Mouse (Mus musculus): ENCODE results near the gene Nlrp9c.
"Not testable (repeated sequence)": the region's sequence is repeated elsewhere in the genome, so short reads cannot be mapped to it uniquely, and the experiment has no call there.

Nlrp9c gene

DNA sequence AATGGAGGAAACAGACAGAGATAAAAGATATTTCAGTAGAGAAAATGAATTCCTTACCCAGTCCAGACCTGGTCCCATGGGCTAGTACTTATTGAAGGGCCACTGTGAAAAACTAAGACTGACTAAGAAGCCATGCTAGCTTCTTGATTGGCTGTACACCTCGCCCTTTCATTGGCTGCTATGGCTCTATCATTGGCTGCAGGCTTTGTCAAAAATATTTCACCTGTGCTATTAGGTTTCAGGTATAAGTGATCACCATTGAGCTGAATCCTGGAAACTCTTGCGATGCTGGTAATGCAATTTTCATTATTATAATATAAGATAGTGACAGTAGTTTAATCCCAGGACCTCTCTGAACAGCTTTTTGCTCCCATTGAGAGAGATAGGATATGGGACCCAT lies at the start of gene Nlrp9c:
Gene Nlrp9c, minus strand, starts transcription at position 101 of the 400 bp plus-strand sequence.
- not testable (repeated sequence) for TF ChIP-seq GATA4 (IDR thresholded peaks at IDR 0.05; ENCODE audit: insufficient replicate concordance, low read length)

DNA sequence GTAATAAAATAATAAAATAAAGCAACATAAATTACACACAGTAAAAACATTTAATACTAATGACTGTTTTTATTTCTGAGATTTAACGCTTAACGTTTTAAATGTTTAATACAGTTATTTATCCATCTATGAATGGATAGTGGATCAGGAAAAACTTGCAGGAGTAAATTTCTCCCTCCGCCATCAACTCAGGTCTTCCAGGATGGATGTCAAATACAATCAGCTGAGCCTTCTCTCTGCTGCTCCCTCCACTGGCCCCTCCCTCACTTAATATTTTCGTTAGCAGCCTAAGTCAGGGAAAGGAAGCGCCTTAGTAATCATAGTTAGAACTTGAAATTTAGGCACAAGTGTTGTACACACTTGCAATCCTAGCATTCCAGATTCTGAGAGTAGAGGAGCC lies 31.3 kb upstream of the Nlrp9c start, which contains the start of gene Nlrp4a:
Gene Nlrp4a, plus strand, starts transcription at position 301 of the 400 bp plus-strand sequence.
- no peak for TF ChIP-seq GATA4 (IDR thresholded peaks at IDR 0.05; ENCODE audit: insufficient replicate concordance, low read length)

DNA sequence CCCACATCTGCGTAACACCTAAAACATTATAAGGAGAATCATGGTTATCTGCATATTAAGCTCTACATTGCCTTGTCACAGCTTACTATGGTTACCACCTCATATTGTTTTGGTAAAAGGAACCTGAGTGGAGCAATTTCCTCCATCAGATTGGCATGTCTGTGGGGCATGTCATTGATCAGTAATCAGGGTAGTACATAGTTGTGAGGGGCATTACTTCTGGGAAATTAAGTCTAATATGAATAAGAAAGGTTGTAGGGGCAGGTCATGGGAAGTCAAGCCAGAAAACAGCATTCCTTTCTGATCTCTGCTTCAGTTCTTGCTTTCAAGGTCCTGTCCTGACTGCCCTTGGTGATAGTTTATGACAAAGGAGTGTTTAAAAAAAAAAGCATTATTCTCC lies 22.7 kb downstream of the Nlrp9c start:
- no peak for TF ChIP-seq GATA4 (IDR thresholded peaks at IDR 0.05; ENCODE audit: insufficient replicate concordance, low read length)

DNA sequence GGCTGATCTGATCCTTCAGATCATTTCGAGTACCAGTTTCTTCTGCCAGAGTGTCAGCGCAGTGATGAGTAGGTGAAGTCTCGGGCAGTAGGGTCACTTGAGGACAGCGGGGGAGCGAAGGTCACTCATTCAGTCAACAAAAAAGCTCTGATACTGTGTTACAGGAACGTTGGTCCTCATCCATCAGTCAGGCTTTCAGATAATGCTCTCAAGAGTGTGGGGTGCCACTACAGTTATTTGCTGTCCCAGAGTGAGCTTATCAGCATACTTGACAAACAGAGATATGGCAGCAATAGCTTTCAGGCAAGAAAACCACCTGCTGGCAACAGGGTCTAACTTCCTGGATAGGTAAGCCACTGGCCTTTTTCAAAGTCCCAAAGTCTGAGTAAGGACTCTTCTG lies 46.8 kb downstream of the Nlrp9c start:
- TF ChIP-seq GATA4 (IDR thresholded peaks at IDR 0.05; ENCODE audit: insufficient replicate concordance, low read length): peak; percentile 88

DNA sequence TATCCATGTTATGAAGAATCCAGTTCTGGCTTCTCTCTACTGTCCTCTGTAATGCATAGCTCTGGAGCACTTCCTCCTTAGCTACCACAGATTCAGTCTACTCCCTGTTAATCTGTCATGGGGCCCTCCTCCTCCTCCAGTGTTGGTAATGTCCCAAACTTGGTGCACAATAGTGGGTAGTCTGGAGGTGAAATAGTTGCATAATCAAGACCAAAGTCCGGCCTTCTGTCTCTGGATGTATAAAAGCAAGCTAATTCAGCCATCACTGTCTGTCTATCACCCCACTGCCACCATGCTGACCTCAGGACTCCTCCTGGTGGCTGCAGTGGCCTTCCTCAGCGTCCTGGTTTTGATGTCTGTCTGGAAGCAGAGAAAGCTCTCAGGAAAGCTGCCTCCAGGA lies 96.6 kb downstream of the Nlrp9c start, which contains the start of gene Cyp2a4:
Gene Cyp2a4, plus strand, starts transcription at position 244 of the 400 bp plus-strand sequence.
- not testable (repeated sequence) for TF ChIP-seq GATA4 (IDR thresholded peaks at IDR 0.05; ENCODE audit: insufficient replicate concordance, low read length)

DNA sequence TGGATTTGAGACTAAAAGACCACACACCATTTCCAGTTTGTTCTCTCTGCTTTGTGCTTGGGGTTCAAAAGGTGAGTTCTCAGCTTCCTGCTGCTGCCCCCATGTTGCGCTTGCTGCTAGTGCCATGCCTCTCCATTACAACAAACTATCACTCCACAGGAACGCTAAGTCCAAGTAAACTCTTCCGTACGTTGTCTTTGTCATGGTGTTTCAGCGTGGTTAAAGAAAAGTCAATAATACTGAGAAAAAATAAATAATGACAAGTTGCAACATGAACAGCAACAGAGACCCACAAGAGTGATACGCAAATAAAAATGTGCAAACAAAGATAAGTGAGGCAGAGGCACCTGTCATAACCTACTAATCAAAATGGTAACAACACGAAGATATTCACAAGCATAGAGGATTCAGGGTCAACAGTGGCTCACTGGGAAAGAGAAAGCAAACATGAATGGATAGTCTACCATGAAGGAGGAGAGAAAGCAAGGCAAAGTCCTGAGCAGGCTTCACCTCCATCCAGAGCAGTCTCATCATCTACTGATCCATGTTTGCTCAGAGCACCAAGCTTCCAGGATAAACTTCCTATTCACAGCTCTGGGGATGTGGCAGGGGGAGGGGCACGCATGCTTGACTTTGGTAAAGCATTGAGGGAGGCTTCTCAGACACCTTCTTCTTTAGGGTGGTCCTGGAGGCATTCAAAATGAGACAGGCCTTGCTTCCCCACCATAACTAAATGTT lies 99.9 kb downstream of the Nlrp9c start:
- 0 out of 2 replicates have a peak, but pooled peaks have one; percentile 7 for TF ChIP-seq GATA4 (IDR thresholded peaks at IDR 0.05; ENCODE audit: insufficient replicate concordance, low read length)

All from liver, adult (tissue).